Mouse (Mus musculus) midbrain, embryonic 10.5 days (tissue): ENCODE measurements at regions not wholly inside any gene's neighbourhood (a gene's known extent, or its start where the extent isn't known, plus 50 kb on each side); places are given as distances from the start of the nearest gene placed in this dataset.
A peak's percentile ranks its signal among the peaks of the same experiment; 100 is the strongest.

ENCODE experiments used
- DNase-seq: peaks from one replicate; pipeline ENCODE4 v3.0.0-alpha.2; 2017; ENCODE audit warnings: low spot score
- H3K27ac ChIP-seq: fragments of 300-500 bp; sonication (generic); replicated peaks from 2 replicates; pipeline ENCODE4 v1.5.1; 2016; ENCODE audit warnings: mild to moderate bottlenecking
- H3K27me3 ChIP-seq: fragments of 300-500 bp; sonication (generic); 2 replicates; pipeline ENCODE4 v1.6.1; 2016; ENCODE audit warnings: low read depth, mild to moderate bottlenecking; ENCODE audit not compliant: poor library complexity, severe bottlenecking
- H3K36me3 ChIP-seq: fragments of 300-500 bp; sonication (generic); 2 replicates; pipeline ENCODE4 v1.6.1; 2016; ENCODE audit warnings: mild to moderate bottlenecking, moderate library complexity
- H3K4me1 ChIP-seq: fragments of 300-500 bp; sonication (generic); 2 replicates; pipeline ENCODE4 v1.6.1; 2016
- H3K4me3 ChIP-seq: fragments of 300-500 bp; sonication (generic); 2 replicates; pipeline ENCODE4 v1.5.1; 2016; ENCODE audit warnings: mild to moderate bottlenecking, moderate library complexity
- H3K9me3 ChIP-seq: fragments of 300-500 bp; sonication (generic); replicated peaks from 2 replicates; pipeline ENCODE4 v1.6.1; 2016; ENCODE audit warnings: mild to moderate bottlenecking
- WGBS: fragments of 180-500 bp; shearing (Covaris S2); methylation state at CpG from one replicate; pipeline ENCODE4 v1.1.7; 2016; 5-methylcytosine and 5-hydroxymethylcytosine counted together

- 84% methylated on average over 2 of the region's 2 CpGs for WGBS
- Histone ChIP-seq H3K4me1 (no peaks in the 10 kb centered on the region), H3K4me3 (no peak overlapping the region), H3K36me3 (no peaks in the 10 kb centered on the region), H3K27me3 (no peaks in the 10 kb centered on the region), H3K27ac (no peak overlapping the region), H3K9me3 (no peaks in the 10 kb centered on the region)
- no peak for DNase-seq
Measured at GRCm38 (mm10) chrX:9738904-9739303, 76.1 kb upstream of the Dynlt3 start.

- Histone ChIP-seq H3K4me3 (no peak overlapping the region), H3K9me3 (0 out of 2 replicates have a peak, but pooled peaks cover 3% of the 10 kb centered on the region), H3K36me3 (no peaks in the 10 kb centered on the region), H3K27ac (no peak overlapping the region), H3K4me1 (no peaks in the 10 kb centered on the region), H3K27me3 (no peaks in the 10 kb centered on the region)
- DNase-seq, result no peak
- WGBS, result 77% methylated on average over 3 of the region's 3 CpGs
Measured at GRCm38 (mm10) chrX:9742518-9742917, 79.7 kb upstream of the Dynlt3 start.

- H3K27me3 ChIP-seq, result no peaks in the 10 kb centered on the region
- no peaks in the 10 kb centered on the region for H3K36me3 ChIP-seq
- 0 out of 2 replicates have a peak, but pooled peaks cover 4% of the 10 kb centered on the region for H3K9me3 ChIP-seq
- H3K4me1 ChIP-seq, result no peaks in the 10 kb centered on the region
- peak; percentile 24 for DNase-seq
- no peak overlapping the region; the same call in 1 of the 2 replicates for H3K27ac ChIP-seq
- H3K4me3 ChIP-seq, result peak overlapping the region; percentile 48
- 24% methylated on average over 24 of the region's 27 CpGs for WGBS
Measured at GRCm38 (mm10) chrX:9747305-9747938, 84.6 kb upstream of the Dynlt3 start.

GRCm38 (mm10) chrX:9752954-9753572 is 90.3 kb upstream of the Dynlt3 start:
- Histone ChIP-seq H3K4me1 (no peaks in the 10 kb centered on the region), H3K27me3 (no peaks in the 10 kb centered on the region), H3K4me3 (no peak overlapping the region), H3K27ac (no peak overlapping the region), H3K9me3 (no peaks in the 10 kb centered on the region), H3K36me3 (no peaks in the 10 kb centered on the region)
- 80% methylated on average over 5 of the region's 5 CpGs for WGBS
- no peak for DNase-seq

GRCm38 (mm10) chrX:9769540-9769939 is 77.2 kb upstream of the Hypm start:
- no peaks in the 10 kb centered on the region for H3K9me3 ChIP-seq
- no peaks in the 10 kb centered on the region for H3K36me3 ChIP-seq
- no peaks in the 10 kb centered on the region for H3K4me1 ChIP-seq
- no peak overlapping the region for H3K27ac ChIP-seq
- no peak overlapping the region for H3K4me3 ChIP-seq
- no peaks in the 10 kb centered on the region for H3K27me3 ChIP-seq
- DNase-seq, result no peak

- Histone ChIP-seq H3K9me3 (no peaks in the 10 kb centered on the region), H3K4me1 (no peaks in the 10 kb centered on the region), H3K4me3 (no peak overlapping the region), H3K36me3 (no peaks in the 10 kb centered on the region), H3K27me3 (no peaks in the 10 kb centered on the region), H3K27ac (no peak overlapping the region)
- 77% methylated on average over 4 of the region's 4 CpGs for WGBS
- no peak for DNase-seq
Measured at GRCm38 (mm10) chrX:9777498-9777897, 69.2 kb upstream of the Hypm start.

GRCm38 (mm10) chrX:9789542-9789941 is 57.2 kb upstream of the Hypm start:
- Histone ChIP-seq H3K36me3 (no peaks in the 10 kb centered on the region), H3K27ac (no peak overlapping the region), H3K4me3 (no peak overlapping the region), H3K9me3 (no peaks in the 10 kb centered on the region), H3K4me1 (no peaks in the 10 kb centered on the region), H3K27me3 (no peaks in the 10 kb centered on the region)
- WGBS, result 76% methylated on average over 3 of the region's 3 CpGs
- no peak for DNase-seq
